Mouse (Mus musculus) heart, embryonic 11.5 days (tissue): Measurements from ENCODE around the gene Bean1. TPM values are rescaled to one million over a fixed set of nuclear protein-coding genes. Genes with fewer than 3 reads are reported as not detected.

Source experiments
- ATAC-seq: fragments of 200-750 bp; cut with Nextera tagmentation; replicated peaks from 2 replicates; pipeline ENCODE4 v1.8.0; 2017; ENCODE audit warnings: moderate library complexity; ENCODE audit not compliant: insufficient number of reproducible peaks, low FRiP score, low TSS enrichment
- H3K27ac ChIP-seq: fragments of 300-500 bp; sonication (generic); 2 replicates; pipeline ENCODE4 v1.5.1; 2014; ENCODE audit warnings: mild to moderate bottlenecking, low read depth, low read length
- H3K27me3 ChIP-seq: fragments of 300-500 bp; sonication (generic); 2 replicates; pipeline ENCODE4 v1.6.1; 2014; ENCODE audit warnings: mild to moderate bottlenecking, low read length, mixed read lengths; ENCODE audit not compliant: control insufficient read depth, insufficient read depth
- H3K36me3 ChIP-seq: fragments of 300-500 bp; sonication (generic); 2 replicates; pipeline ENCODE4 v1.6.1; 2014; ENCODE audit warnings: mild to moderate bottlenecking, low read length, moderate library complexity, mixed read lengths; ENCODE audit not compliant: control insufficient read depth, insufficient read depth
- H3K4me1 ChIP-seq: fragments of 300-500 bp; sonication (generic); 2 replicates; pipeline ENCODE4 v1.6.1; 2014; ENCODE audit warnings: low read length; ENCODE audit not compliant: control insufficient read depth, insufficient read depth
- H3K4me2 ChIP-seq: fragments of 300-500 bp; sonication (generic); 2 replicates; pipeline ENCODE4 v1.6.1; 2014; ENCODE audit warnings: mild to moderate bottlenecking, moderate library complexity
- H3K4me3 ChIP-seq: fragments of 300-500 bp; sonication (generic); 2 replicates; pipeline ENCODE4 v1.5.1; 2014; ENCODE audit warnings: low read depth, low read length
- H3K9ac ChIP-seq: fragments of 300-500 bp; sonication (generic); 2 replicates; pipeline ENCODE4 v1.6.1; 2014; ENCODE audit warnings: mild to moderate bottlenecking, low read depth, low read length, moderate library complexity
- H3K9me3 ChIP-seq: fragments of 300-500 bp; sonication (generic); replicated peaks from 2 replicates; pipeline ENCODE4 v1.6.1; 2016; ENCODE audit warnings: low read length; ENCODE audit not compliant: control insufficient read depth
- WGBS: fragments of 180-500 bp; shearing (Covaris S2); extraction: QIAGEN DNeasy Blood & Tissue Kit; methylation state at CpG from one replicate; pipeline ENCODE4 v1.1.7; 2014; ENCODE audit not compliant: insufficient replicate concordance; 5-methylcytosine and 5-hydroxymethylcytosine counted together
- polyA plus RNA-seq: library from polyadenylated mRNA; unstranded; fragments of >200 nt; fragmentation: Nextera tagmentation; extraction: Ambion mirVana; gene quantifications from 2 replicates; pipeline ENCODE4 v1.2.1, GENCODE M21; 2014

Gene Bean1
- polyA plus RNA-seq, 1 experiment from 2014 or later = 0.16 TPM

GRCm38 (mm10) chr8:104205292-104205691, 35.0 kb downstream of the Bean1 start:
- Histone ChIP-seq H3K9me3 (no peaks in the 10 kb centered on the region), H3K27ac (no peak overlapping the region), H3K27me3 (peaks cover 3% of the 10 kb centered on the region; the same call in 1 of the 2 replicates), H3K9ac (no peak overlapping the region), H3K4me3 (no peak overlapping the region), H3K4me2 (no peak overlapping the region), H3K36me3 (no peaks in the 10 kb centered on the region), H3K4me1 (no peaks in the 10 kb centered on the region)
- no peak for ATAC-seq
- WGBS = 64% methylated on average over 3 of the region's 3 CpGs

GRCm38 (mm10) chr8:104217601-104218000, 47.4 kb downstream of the Bean1 start:
- Histone ChIP-seq H3K27ac (no peak overlapping the region), H3K4me1 (no peaks in the 10 kb centered on the region), H3K4me2 (no peak overlapping the region), H3K27me3 (no peaks in the 10 kb centered on the region), H3K9me3 (no peaks in the 10 kb centered on the region), H3K4me3 (no peak overlapping the region), H3K9ac (no peak overlapping the region), H3K36me3 (no peaks in the 10 kb centered on the region)
- ATAC-seq = no peak
- WGBS = 83% methylated on average over 5 of the region's 5 CpGs

- Histone ChIP-seq H3K36me3 (no peaks in the 10 kb centered on the region), H3K27me3 (no peaks in the 10 kb centered on the region), H3K4me3 (no peak overlapping the region), H3K4me2 (peak overlapping the region; percentile 43), H3K4me1 (no peaks in the 10 kb centered on the region), H3K27ac (no peak overlapping the region), H3K9me3 (no peaks in the 10 kb centered on the region; the same call in 1 of the 2 replicates), H3K9ac (no peak overlapping the region)
- no peak for ATAC-seq
- WGBS = 22% methylated on average over 11 of the region's 11 CpGs
Measured at GRCm38 (mm10) chr8:104219079-104219478, 48.8 kb downstream of the Bean1 start.

- ATAC-seq = no peak
- WGBS = 37% methylated on average over 5 of the region's 5 CpGs
- H3K4me3 ChIP-seq = no peak overlapping the region
Measured at GRCm38 (mm10) chr8:104219806-104220205, 49.6 kb downstream of the Bean1 start.

DNA sequence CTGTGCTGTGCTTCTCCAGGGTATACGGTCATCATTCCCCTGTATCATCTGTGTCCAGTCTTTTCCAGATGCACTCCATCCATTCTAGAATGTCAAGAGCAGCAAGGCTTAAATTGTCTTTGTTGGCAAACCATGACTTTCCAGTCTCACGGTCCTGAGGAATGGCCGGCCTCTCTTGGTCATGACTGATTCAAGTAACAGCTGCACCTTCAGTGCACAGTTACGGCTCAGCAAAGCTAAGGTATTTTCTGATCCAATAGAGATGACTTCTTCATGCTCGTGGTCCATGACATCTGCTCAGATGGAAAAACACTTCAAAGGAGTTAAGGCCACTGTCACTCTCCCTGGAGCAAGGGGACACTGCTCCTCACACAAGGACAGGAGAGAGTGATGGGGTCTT, 56.8 kb downstream of the Bean1 start:
- Histone ChIP-seq H3K9ac (no peak overlapping the region), H3K4me1 (no peaks in the 10 kb centered on the region), H3K27me3 (no peaks in the 10 kb centered on the region), H3K4me3 (no peak overlapping the region), H3K36me3 (peaks cover 21% of the 10 kb centered on the region), H3K9me3 (no peaks in the 10 kb centered on the region; the same call in 1 of the 2 replicates), H3K27ac (no peak overlapping the region), H3K4me2 (no peak overlapping the region)
- no peak for ATAC-seq
- WGBS = 90% methylated on average over 5 of the region's 5 CpGs

More at GRCm38 (mm10) chr8:104219806-104220205, 49.6 kb downstream of the Bean1 start:
- no peak overlapping the region for H3K27ac ChIP-seq
- no peaks in the 10 kb centered on the region; the same call in 1 of the 2 replicates for H3K9me3 ChIP-seq
- no peaks in the 10 kb centered on the region for H3K4me1 ChIP-seq
- no peaks in the 10 kb centered on the region for H3K27me3 ChIP-seq
- no peak overlapping the region for H3K9ac ChIP-seq
- no peaks in the 10 kb centered on the region for H3K36me3 ChIP-seq
- H3K4me2 ChIP-seq = no peak overlapping the region

DNA sequence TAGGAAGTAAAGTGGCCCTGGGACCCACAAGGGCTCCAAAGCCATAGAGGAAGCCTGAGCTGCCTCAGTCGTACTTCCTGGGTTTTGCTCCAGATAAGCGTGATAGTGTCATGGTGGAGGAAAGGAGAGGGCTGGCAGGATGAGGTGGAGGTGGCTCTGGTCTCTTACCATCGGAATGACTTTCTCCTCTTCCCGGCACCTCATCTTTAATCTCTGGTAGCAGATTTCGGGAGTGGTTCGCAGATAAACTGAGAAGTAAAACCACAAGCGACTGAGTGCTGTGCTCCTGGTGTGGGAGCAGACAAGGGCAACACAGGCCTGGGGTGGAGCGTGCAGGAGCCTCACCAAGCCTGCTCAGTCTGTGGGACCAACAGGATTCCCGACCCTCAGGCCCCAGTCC, 60.1 kb downstream of the Bean1 start:
- Histone ChIP-seq H3K4me1 (no peaks in the 10 kb centered on the region), H3K9ac (no peak overlapping the region), H3K4me3 (no peak overlapping the region), H3K27ac (no peak overlapping the region), H3K27me3 (no peaks in the 10 kb centered on the region), H3K36me3 (peaks cover 23% of the 10 kb centered on the region), H3K4me2 (no peak overlapping the region), H3K9me3 (no peaks in the 10 kb centered on the region)
- WGBS = 70% methylated on average over 9 of the region's 9 CpGs
- no peak for ATAC-seq

GRCm38 (mm10) chr8:104232039-104232438, 61.8 kb downstream of the Bean1 start:
- 82% methylated on average over 4 of the region's 4 CpGs for WGBS
- Histone ChIP-seq H3K4me1 (no peaks in the 10 kb centered on the region), H3K4me3 (no peak overlapping the region), H3K27ac (no peak overlapping the region), H3K9ac (no peak overlapping the region), H3K36me3 (peaks cover 25% of the 10 kb centered on the region), H3K9me3 (no peaks in the 10 kb centered on the region), H3K27me3 (no peaks in the 10 kb centered on the region), H3K4me2 (no peak overlapping the region)
- ATAC-seq = no peak

DNA sequence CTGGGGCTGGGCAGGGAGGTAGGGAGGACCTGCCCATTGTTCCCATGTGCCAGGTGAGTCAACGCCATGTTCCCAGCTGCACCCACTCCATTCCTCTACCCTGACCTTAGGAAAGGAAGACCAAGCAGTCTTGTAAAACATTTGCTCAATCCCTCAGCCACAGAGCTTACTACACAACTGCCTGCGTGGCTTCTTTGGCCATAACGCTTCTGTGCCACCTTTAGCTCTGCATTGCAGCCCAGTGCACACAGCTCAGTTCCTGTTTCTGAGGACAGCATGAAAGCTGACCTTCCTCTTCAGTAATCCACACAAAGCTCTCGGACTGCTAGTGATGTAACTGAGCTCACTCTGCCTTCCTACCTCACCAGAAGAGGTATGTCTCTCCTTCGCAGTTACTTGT, 62.7 kb downstream of the Bean1 start:
- peaks cover 24% of the 10 kb centered on the region for H3K36me3 ChIP-seq
- no peak overlapping the region for H3K9ac ChIP-seq
- no peaks in the 10 kb centered on the region for H3K27me3 ChIP-seq
- H3K9me3 ChIP-seq = no peaks in the 10 kb centered on the region
- no peak overlapping the region for H3K4me3 ChIP-seq
- WGBS = 91% methylated on average over 5 of the region's 5 CpGs
- H3K4me1 ChIP-seq = no peaks in the 10 kb centered on the region
- no peak overlapping the region for H3K27ac ChIP-seq
- no peak overlapping the region for H3K4me2 ChIP-seq
- no peak for ATAC-seq

DNA sequence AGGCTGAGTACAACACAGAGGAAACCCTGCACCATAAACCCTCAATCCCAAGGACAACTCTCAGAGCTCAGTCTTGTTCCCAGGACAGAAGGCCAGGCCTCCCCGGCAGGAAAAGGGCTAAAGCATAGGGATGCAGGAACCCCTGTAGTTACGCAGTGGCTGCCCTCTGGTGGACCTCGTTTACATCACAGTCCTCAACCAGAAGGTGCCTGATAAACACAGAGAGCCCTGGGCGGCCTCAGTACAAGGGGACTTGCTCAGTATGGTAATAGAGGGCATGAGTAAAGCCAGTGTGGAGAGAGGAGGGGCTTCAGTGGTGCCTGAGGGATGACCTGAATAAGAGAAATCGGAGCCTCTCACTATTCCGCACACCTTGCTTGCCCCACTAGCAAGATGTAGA, 64.3 kb downstream of the Bean1 start:
- Histone ChIP-seq H3K4me2 (no peak overlapping the region), H3K9me3 (no peaks in the 10 kb centered on the region), H3K36me3 (peaks cover 17% of the 10 kb centered on the region), H3K27ac (no peak overlapping the region), H3K27me3 (no peaks in the 10 kb centered on the region), H3K4me3 (no peak overlapping the region), H3K4me1 (no peaks in the 10 kb centered on the region), H3K9ac (no peak overlapping the region)
- 46% methylated on average over 6 of the region's 6 CpGs for WGBS
- no peak for ATAC-seq
